Mouse (Mus musculus) hindbrain, embryonic 13.5 days (tissue): Measurements from ENCODE around the gene Wasl. TPM values are rescaled to one million over a fixed set of nuclear protein-coding genes. Genes with fewer than 3 reads are reported as not detected.

Experiments
- ATAC-seq: fragments of 200-750 bp; cut with Nextera tagmentation; 2 replicates; pipeline ENCODE4 v1.8.0; 2017; ENCODE audit warnings: moderate TSS enrichment; ENCODE audit not compliant: low FRiP score
- H3K27ac ChIP-seq: fragments of 300-500 bp; sonication (generic); 2 replicates; pipeline ENCODE4 v1.5.1; 2015; ENCODE audit warnings: inconsistent platforms, mild to moderate bottlenecking, moderate library complexity
- H3K27me3 ChIP-seq: fragments of 300-500 bp; sonication (generic); 2 replicates; pipeline ENCODE4 v1.6.1; 2015; ENCODE audit warnings: mild to moderate bottlenecking, inconsistent platforms
- H3K36me3 ChIP-seq: fragments of 300-500 bp; sonication (generic); 2 replicates; pipeline ENCODE4 v1.6.1; 2015; ENCODE audit warnings: mild to moderate bottlenecking, inconsistent platforms
- H3K4me1 ChIP-seq: fragments of 300-500 bp; sonication (generic); replicated peaks from 2 replicates; pipeline ENCODE4 v1.6.1; 2015; ENCODE audit warnings: inconsistent platforms
- H3K4me2 ChIP-seq: fragments of 300-500 bp; sonication (generic); 2 replicates; pipeline ENCODE4 v1.6.1; 2015; ENCODE audit warnings: inconsistent platforms, mild to moderate bottlenecking, moderate library complexity
- H3K4me3 ChIP-seq: fragments of 300-500 bp; sonication (generic); 2 replicates; pipeline ENCODE4 v1.5.1; 2015; ENCODE audit warnings: mild to moderate bottlenecking, inconsistent platforms
- H3K9ac ChIP-seq: fragments of 300-500 bp; sonication (generic); 2 replicates; pipeline ENCODE4 v1.6.1; 2015; ENCODE audit warnings: mild to moderate bottlenecking, inconsistent platforms
- H3K9me3 ChIP-seq: fragments of 300-500 bp; sonication (generic); 2 replicates; pipeline ENCODE4 v1.6.1; 2016; ENCODE audit warnings: inconsistent platforms
- WGBS: fragments of 180-500 bp; shearing (Covaris S2); methylation state at CpG from one replicate; pipeline ENCODE4 v1.1.7; 2015; 5-methylcytosine and 5-hydroxymethylcytosine counted together
- polyA plus RNA-seq: library from polyadenylated mRNA; unstranded; fragments of >200 nt; fragmentation: Nextera tagmentation; extraction: Ambion mirVana; gene quantifications from 2 replicates; pipeline ENCODE4 v1.2.1, GENCODE M21; 2015

Gene Wasl
- polyA plus RNA-seq, 1 experiment from 2014 or later, result 63.5 TPM

DNA sequence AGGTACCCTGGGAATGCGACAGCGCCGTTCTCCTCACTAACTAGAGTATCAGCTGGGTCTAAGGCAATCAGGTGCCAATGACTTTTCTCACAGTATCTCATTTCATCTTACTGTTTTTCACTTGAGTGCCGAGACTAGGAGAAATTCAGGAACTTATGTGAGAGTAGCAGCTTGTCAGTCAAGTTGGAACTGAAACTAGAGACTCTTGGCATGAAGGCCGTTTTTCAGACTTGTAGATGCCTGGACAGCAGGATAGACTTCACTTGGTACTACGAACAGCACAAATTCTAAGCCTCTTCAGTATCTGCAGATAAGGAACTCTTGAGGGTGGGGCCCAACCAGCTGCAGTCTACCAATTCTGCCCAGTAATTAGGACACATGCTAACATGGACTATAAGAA is 64.7 kb downstream of the Wasl start:
- Histone ChIP-seq H3K27ac (no peak overlapping the region), H3K9me3 (no peaks in the 10 kb centered on the region), H3K36me3 (no peaks in the 10 kb centered on the region), H3K27me3 (no peaks in the 10 kb centered on the region), H3K4me2 (no peak overlapping the region), H3K4me3 (no peak overlapping the region), H3K4me1 (no peaks in the 10 kb centered on the region), H3K9ac (no peak overlapping the region)
- no peak for ATAC-seq
- 84% methylated on average over 6 of the region's 6 CpGs for WGBS

DNA sequence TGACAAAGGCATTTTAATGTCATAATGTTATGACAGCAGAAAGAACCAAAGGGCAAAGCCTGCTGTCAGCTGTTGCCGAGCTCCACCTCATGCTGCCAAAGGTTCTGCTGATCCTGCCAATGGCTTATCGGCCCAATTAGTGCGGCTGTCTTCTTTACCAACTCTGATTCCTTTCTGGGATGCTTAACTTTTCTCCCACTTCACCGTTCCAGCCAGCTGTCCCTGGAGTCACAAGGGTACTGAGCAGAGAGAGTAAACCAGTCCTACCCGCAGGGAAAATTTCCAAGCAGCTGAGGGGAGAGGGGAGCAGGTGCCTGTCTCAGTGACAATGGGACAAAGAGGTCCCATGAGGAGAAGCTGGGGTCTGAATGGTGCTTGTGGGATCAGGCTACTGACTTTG is 65.2 kb downstream of the Wasl start:
- Histone ChIP-seq H3K4me3 (no peak overlapping the region), H3K4me2 (no peak overlapping the region), H3K9me3 (no peaks in the 10 kb centered on the region), H3K4me1 (no peaks in the 10 kb centered on the region), H3K27ac (no peak overlapping the region), H3K9ac (no peak overlapping the region), H3K27me3 (no peaks in the 10 kb centered on the region), H3K36me3 (no peaks in the 10 kb centered on the region)
- ATAC-seq, result no peak
- 80% methylated on average over 5 of the region's 5 CpGs for WGBS

DNA sequence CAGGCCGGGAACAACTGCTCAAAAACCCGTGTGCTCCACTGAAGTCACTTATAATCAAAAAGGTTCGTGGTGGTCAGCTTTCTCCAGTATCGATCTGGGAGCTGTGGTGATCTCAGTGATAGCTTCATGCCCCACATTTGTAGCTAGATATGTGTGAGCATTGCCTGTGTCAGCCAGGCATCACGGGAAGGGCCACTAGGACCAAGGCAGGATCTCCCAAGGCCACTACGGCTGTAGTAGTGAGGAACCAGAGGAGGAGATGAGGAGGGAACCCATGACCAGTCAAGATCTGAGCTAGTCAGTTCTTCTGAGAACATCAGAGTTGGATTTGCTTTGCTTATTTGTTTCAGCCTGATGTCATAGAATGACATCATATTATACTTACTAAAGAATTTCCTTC is 65.6 kb downstream of the Wasl start:
- Histone ChIP-seq H3K9me3 (no peaks in the 10 kb centered on the region), H3K9ac (no peak overlapping the region), H3K4me2 (no peak overlapping the region), H3K36me3 (no peaks in the 10 kb centered on the region), H3K27ac (no peak overlapping the region), H3K4me1 (no peaks in the 10 kb centered on the region), H3K4me3 (no peak overlapping the region), H3K27me3 (no peaks in the 10 kb centered on the region)
- 88% methylated on average over 6 of the region's 6 CpGs for WGBS
- no peak for ATAC-seq

DNA sequence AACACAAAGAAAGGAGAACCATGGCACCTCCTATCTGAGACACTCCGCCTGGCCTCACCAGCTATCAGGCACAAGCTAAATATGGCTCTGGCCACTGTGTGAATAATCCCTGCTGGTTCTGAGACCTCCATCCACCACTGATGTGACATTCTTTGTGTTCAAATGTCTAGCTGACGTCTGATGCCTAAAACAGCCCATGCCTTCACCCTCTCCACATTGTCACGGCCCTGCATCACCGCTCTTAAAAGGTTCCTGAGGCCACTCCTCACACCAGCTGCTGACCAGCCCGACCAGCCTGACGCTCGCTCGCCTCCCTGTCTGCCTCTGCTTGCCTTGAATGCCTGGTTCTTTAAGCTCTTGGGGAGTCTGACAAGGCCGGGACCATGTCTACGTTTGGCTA is 67.3 kb downstream of the Wasl start, which contains the start of gene Lmod2:
Gene Lmod2 (plus strand): TSS at position 263 of the 400 bp plus-strand sequence.
- Histone ChIP-seq H3K4me1 (no peaks in the 10 kb centered on the region), H3K36me3 (no peaks in the 10 kb centered on the region), H3K9ac (no peak within 1 kb of the TSS), H3K9me3 (no peaks in the 10 kb centered on the region), H3K27ac (no peak within 1 kb of the TSS), H3K4me3 (no peak within 1 kb of the TSS), H3K27me3 (no peaks in the 10 kb centered on the region), H3K4me2 (no peak within 1 kb of the TSS)
- 69% methylated on average over 10 of the region's 10 CpGs for WGBS
- no peak for ATAC-seq

DNA sequence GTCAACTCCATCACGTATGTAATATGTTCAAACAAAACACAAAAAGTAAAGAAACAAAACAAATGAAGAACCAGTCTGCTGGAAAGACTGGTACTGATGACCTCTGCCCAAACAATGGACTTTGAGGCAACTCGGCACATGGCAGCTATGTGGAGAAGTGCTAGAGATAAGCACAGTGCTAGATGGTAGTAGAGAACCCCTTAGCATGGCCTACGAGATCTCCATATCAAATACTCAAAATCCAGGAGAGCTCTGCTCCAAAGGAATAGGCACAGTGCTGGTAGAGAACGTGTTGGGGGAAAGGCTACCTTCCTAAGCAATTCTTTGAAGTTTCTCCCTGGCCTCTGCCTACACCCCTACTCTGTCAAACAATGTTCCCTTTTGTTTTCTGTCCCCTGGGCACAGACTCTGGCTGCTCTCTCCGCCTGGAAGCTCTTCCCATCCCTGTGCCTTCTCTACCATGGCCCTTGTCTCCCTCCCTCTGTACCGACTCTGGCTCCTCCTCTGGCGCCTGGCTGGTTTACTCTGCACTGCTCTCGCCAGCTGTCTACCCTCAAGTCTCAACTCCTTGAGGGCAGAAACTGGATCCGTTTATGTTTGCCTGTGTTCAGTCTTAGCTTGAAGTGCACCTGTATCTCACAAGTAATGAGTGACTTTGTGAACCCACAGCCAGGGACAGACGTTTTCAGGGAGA is 73.1 kb downstream of the Wasl start:
- Histone ChIP-seq H3K4me1 (no peaks in the 10 kb centered on the region), H3K9me3 (no peaks in the 10 kb centered on the region), H3K36me3 (no peaks in the 10 kb centered on the region), H3K27me3 (no peaks in the 10 kb centered on the region), H3K9ac (no peak overlapping the region), H3K4me2 (no peak overlapping the region), H3K4me3 (no peak overlapping the region), H3K27ac (no peak overlapping the region)
- 47% methylated on average over 10 of the region's 10 CpGs for WGBS
- ATAC-seq, result no peak

DNA sequence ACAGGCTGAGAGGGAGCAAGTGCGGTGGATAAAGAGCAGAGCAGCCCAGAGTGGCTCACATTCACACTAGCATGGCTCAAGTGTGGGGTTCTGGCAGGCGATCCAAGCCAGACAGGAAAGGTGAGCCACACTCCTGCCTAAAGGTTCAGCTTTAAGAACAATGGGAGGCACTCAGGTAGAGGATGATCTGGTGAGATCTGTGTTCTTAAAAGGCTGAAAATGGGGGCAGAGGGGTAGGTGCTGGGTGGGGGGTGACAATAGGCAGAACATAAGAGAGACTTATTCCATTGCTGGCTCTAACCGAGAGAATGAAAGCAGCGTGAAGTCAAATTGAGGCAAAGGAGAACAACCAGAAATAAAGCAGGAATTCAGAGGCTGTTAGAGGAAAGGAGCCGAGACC is 74.5 kb downstream of the Wasl start:
- Histone ChIP-seq H3K27ac (no peak overlapping the region), H3K4me1 (no peaks in the 10 kb centered on the region), H3K9me3 (no peaks in the 10 kb centered on the region), H3K4me3 (no peak overlapping the region), H3K27me3 (no peaks in the 10 kb centered on the region), H3K4me2 (no peak overlapping the region), H3K36me3 (no peaks in the 10 kb centered on the region), H3K9ac (no peak overlapping the region)
- ATAC-seq, result no peak
- 86% methylated on average over 5 of the region's 5 CpGs for WGBS

DNA sequence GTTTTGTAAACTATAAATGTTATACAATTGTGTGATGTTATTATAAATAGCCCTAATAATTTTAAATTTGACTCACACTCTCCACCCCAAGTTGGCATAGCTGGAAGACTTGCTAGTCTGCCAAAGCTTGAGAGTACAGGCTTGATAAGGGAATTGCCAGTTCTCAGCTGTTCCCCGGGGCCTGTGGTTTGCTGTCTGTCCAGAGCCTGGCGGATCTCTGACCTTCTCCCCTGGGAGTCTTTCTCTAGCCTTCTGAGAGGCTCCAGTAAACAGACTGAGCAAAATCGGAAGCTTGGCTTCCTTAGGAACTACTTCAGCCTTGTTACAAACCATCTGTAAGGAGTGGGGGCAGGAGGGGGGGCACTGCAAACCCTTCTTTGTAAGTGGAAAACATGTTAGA is 77.9 kb downstream of the Wasl start:
- no peak overlapping the region for H3K27ac ChIP-seq
- no peak for ATAC-seq

DNA sequence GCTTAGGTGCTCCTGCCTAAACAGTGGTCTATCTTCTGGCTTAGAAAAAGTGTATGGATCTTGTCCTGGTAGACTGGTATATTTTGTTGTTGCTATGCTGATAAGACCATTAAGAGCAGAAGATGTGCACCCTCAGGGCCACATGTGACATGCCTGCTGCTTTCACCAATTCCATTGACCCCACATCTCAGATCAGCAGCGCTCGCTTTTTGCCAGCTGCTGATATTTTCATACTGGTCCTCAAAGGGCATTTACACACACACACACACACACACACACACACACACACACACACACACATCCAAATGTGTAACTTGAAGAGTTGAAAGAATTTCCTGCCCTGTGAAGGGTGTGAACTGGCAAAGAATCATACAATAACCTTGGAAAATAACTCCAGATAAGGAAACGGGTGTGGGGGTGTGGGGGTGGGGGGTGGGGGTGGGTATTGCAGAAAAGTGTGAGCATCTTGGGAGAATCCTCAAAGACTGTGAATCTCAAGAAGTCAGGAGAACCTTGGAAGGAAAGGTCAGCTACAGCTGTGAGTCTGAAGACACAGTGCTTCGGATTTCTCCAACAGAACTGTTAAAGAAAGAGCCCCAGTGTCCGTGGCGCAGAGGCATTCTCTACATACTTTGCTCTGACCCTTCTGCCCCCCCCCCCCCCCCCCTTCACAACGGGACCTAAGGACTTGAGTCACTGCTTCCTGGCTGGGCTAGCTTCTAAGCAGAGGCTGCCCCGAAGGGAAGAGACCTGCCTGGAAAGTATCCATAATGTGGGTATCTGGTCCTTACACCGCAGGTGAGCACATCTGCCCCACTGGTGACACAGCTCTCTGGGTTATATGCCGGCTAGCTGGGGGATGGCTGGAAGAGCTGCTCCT is 79.1 kb downstream of the Wasl start:
- WGBS, result 68% methylated on average over 9 of the region's 10 CpGs
- Histone ChIP-seq H3K27me3 (no peaks in the 10 kb centered on the region), H3K4me1 (no peaks in the 10 kb centered on the region), H3K9me3 (no peaks in the 10 kb centered on the region), H3K4me2 (no peak overlapping the region), H3K4me3 (no peak overlapping the region), H3K36me3 (no peaks in the 10 kb centered on the region), H3K27ac (no peak overlapping the region), H3K9ac (no peak overlapping the region)
- no peak for ATAC-seq

More for the DNA sequence above, 77.9 kb downstream of the Wasl start:
- Histone ChIP-seq H3K4me2 (no peak overlapping the region), H3K9me3 (no peaks in the 10 kb centered on the region), H3K27me3 (no peaks in the 10 kb centered on the region), H3K4me1 (no peaks in the 10 kb centered on the region), H3K9ac (no peak overlapping the region), H3K4me3 (no peak overlapping the region), H3K36me3 (no peaks in the 10 kb centered on the region)
- WGBS, result 44% methylated on average over 3 of the region's 3 CpGs

DNA sequence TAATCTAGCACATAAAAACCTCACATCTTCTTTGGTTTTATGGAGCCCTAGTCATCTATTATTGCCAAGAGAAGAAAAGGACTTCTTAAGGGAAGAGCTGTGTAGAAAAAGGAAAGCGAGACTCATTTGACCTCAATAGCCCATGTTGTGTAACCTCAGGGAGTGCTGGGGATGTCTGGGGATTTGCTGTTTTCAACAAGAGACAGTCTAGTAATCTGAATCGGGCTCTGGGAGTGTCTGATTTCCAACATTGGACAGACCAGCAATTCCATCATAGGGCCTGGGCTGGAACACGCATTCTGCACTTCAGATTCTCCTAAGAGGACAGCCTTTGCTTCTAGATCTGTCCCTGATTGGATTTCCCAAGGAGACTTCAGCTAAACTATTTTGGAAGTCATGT is 81.4 kb downstream of the Wasl start:
- no peak overlapping the region for H3K9ac ChIP-seq
- 81% methylated on average over 3 of the region's 3 CpGs for whole genome bisulfite sequencing
- no peak overlapping the region for H3K4me2 ChIP-seq
- H3K4me1 ChIP-seq, result no peaks in the 10 kb centered on the region
- no peak overlapping the region for H3K4me3 ChIP-seq
- no peaks in the 10 kb centered on the region for H3K27me3 ChIP-seq
- H3K36me3 ChIP-seq, result no peaks in the 10 kb centered on the region
- no peak for ATAC-seq
- no peak overlapping the region for H3K27ac ChIP-seq
- H3K9me3 ChIP-seq, result no peaks in the 10 kb centered on the region

DNA sequence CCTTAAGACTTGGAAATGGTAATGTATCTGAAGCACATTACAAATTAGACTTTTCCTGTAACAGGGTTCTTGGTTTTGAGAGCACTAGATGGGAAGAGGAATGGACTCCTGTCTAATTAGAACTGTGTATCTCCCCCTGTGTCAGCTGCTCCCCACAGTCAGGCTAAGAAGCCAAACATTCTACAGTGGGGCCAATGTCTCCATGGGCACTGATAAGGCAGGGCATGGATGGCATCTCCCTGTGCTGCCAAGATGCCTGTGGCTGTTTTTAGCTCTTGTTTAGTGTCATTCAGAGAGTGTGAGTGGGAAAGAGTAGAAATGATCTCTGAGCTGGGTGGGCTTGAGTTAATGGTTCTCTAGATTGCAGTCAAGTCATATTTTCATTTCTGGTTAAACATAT is 91.5 kb downstream of the Wasl start:
- H3K9ac ChIP-seq, result no peak overlapping the region
- no peaks in the 10 kb centered on the region for H3K9me3 ChIP-seq
- ATAC-seq, result no peak
- no peaks in the 10 kb centered on the region for H3K4me1 ChIP-seq
- no peak overlapping the region for H3K4me3 ChIP-seq
- no peak overlapping the region for H3K4me2 ChIP-seq
- H3K27me3 ChIP-seq, result no peaks in the 10 kb centered on the region
- H3K27ac ChIP-seq, result no peak overlapping the region
- H3K36me3 ChIP-seq, result no peaks in the 10 kb centered on the region

DNA sequence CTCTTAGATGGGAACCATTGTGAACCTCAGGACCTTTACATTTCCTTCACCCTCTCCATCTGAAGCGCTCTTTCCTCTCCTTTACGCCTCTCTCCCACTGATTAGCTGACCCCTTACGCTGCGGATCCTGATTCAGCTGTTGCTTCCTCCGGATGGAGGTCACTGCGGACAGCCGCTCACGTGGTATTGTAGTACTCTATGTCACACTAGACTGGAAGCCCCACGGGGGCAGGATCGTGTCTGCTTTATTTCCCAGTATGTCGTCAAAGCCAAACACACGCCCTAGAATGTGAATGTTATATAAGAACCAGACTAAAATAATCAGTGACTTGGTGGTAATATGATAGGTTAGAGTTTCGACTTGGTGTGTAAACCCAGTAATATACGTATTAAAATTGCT is 92.4 kb downstream of the Wasl start:
- ATAC-seq, result no peak
- Histone ChIP-seq H3K9ac (no peak overlapping the region), H3K9me3 (no peaks in the 10 kb centered on the region), H3K27ac (no peak overlapping the region), H3K4me3 (no peak overlapping the region), H3K27me3 (no peaks in the 10 kb centered on the region), H3K36me3 (no peaks in the 10 kb centered on the region), H3K4me1 (no peaks in the 10 kb centered on the region), H3K4me2 (no peak overlapping the region)
- 93% methylated on average over 14 of the region's 14 CpGs for WGBS

DNA sequence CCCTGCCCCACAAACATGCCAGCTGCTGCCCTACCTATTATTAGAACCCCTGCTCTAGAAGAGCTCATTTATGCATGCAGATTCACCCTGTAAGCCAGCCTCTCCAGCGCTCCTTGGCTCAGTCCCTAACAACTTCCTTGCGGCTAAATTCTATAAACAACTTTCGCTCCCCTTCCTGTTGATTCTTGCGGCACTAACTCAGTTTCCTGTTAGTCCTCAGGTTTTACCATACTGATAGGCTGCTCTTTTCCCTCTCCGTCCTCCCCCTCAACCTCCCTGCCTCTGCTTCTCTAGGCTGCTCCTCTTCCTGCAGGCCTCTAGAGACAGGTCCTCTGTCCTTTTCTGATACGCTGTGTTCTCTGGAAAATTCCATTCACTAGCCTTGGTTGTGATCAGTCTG is 93.7 kb downstream of the Wasl start:
- Histone ChIP-seq H3K9ac (no peak overlapping the region), H3K27ac (no peak overlapping the region), H3K9me3 (no peaks in the 10 kb centered on the region), H3K4me3 (no peak overlapping the region), H3K4me2 (no peak overlapping the region), H3K4me1 (no peaks in the 10 kb centered on the region), H3K27me3 (no peaks in the 10 kb centered on the region), H3K36me3 (no peaks in the 10 kb centered on the region)
- ATAC-seq, result no peak
- WGBS, result 84% methylated on average over 6 of the region's 6 CpGs

DNA sequence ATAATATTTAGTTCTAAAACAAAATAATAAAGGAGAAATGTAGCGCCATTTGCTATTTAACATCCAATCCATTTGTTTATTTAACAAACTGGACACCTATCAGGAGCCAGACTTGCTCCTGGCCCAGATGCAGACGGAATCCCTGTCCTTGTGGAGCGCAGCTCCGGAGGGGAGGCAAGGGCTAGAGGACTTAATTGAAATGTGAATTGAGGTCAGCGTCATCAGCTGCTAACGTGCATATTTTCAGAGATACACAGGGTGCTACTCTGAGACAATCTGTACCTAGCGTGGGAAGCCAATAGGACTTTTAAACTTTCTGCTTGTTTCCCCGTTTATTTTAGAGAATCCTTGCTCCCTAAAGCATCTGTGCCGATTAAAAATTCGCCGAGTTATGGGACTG is 94.5 kb downstream of the Wasl start:
- 76% methylated on average over 11 of the region's 11 CpGs for WGBS
- Histone ChIP-seq H3K9me3 (no peaks in the 10 kb centered on the region), H3K4me2 (no peak overlapping the region), H3K4me3 (no peak overlapping the region), H3K27ac (no peak overlapping the region), H3K4me1 (no peaks in the 10 kb centered on the region), H3K9ac (no peak overlapping the region), H3K36me3 (no peaks in the 10 kb centered on the region), H3K27me3 (no peaks in the 10 kb centered on the region)
- ATAC-seq, result no peak
